Mouse (Mus musculus) megakaryocyte, embryonic 14.5 days (primary cell): Measurements from ENCODE around the gene Shc3.

Experiments used
- FLI1 ChIP-seq: IDR thresholded peaks from 2 replicates; pipeline ENCODE4 v1.6.1; 2012; ENCODE audit warnings: low read length, inconsistent platforms, mixed read lengths
- GATA1 ChIP-seq: IDR thresholded peaks from 3 replicates; pipeline ENCODE4 v1.6.1; 2012; ENCODE audit warnings: mixed read lengths, low read length, inconsistent platforms, borderline replicate concordance

GRCm38 (mm10) chr13:51416727-51417126, 152.5 kb downstream of the Shc3 start:
- TF ChIP-seq GATA1 (no peak), FLI1 (no peak)
